Mouse (Mus musculus) heart, adult 10 weeks (tissue): ENCODE data around the gene Clcc1. TPM values are rescaled to one million over a fixed set of nuclear protein-coding genes. Genes with fewer than 3 reads are reported as not detected.

Experiments used
- polyA plus RNA-seq: library from polyadenylated mRNA; stranded (reverse); fragments of 350-450 nt; fragmentation: Illumina TruSeq; extraction: RNeasy Lipid Tissue Mini Kit (QIAGEN cat#74804); gene quantifications from one replicate; pipeline ENCODE4 v1.2.3, GENCODE M21; 2014; ENCODE audit warnings: low read depth, low replicate concordance

Gene Clcc1
- 76.9 TPM for polyA plus RNA-seq

GRCm38 (mm10) chr3:108653710-108654379 is at the start of gene Clcc1:
Gene Clcc1, plus strand, starts transcription at chr3:108653913.

DNA sequence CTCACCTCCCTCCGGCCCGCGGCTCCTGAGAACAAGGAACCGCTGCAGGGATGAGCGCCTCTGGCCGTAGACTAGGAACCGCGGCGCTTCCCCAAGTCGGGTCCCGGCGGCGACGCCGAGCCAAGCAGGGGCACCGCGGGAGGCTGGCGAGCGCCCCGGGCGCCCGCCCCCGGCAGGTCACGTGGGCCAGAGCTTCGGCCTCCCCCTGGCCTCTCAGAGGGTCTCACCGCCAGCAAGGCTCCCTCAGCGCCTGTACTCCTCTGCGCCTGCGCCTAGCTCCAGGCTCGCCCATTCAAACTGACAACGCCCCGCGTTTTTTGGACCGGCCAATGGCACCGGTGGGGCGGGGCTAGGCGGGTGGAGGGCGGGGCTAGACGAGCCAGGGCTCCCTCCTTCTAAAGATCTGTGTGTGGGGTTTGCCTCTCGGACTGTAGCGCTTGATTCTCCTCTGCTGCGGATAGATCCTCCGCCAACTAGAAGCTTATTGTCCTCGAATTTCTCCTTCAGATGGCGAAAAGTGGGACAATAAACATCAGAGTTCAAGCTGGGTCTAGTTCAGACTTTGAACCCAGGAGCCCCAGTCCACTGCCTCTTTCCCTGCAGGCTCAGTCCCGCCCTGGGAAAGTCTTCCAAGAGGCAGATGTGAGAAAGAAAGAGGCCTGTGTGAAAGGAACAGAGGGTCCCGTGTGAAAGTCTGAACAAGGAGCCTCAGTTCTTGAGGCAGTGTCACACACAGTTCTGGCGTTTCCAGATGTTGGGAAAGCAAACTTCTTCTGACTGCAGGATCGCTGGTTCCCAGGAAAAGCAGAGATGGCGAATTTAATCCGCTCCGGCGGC is 68.5 kb downstream of the Clcc1 start, which contains the start of gene Gpsm2:
Gpsm2 (minus strand) TSS at position 274 of the 837 bp plus-strand sequence.

Other genes with a start within 250 kb of the Clcc1 start
- 3.9 TPM for gene Celsr2, start 238.4 kb upstream of the Clcc1 start, polyA plus RNA-seq
- gene Sars, start 208.7 kb upstream of the Clcc1 start, polyA plus RNA-seq: 72.2 TPM
- not detected for gene 1700013F07Rik, start 119.8 kb upstream of the Clcc1 start, polyA plus RNA-seq
- gene 5330417C22Rik, start 117.4 kb upstream of the Clcc1 start, polyA plus RNA-seq: not detected
- 31.6 TPM for gene Tmem167b, start 91.4 kb upstream of the Clcc1 start, polyA plus RNA-seq
- gene Taf13, start 82.2 kb upstream of the Clcc1 start, polyA plus RNA-seq: 18.8 TPM
- gene Wdr47, start 62.6 kb upstream of the Clcc1 start, polyA plus RNA-seq: 7.3 TPM
- 1.2 TPM for gene Gpsm2, start 68.4 kb downstream of the Clcc1 start, polyA plus RNA-seq
- gene Aknad1, start 85.7 kb downstream of the Clcc1 start, polyA plus RNA-seq: not detected
- 25.7 TPM for gene Stxbp3, start 186.6 kb downstream of the Clcc1 start, polyA plus RNA-seq
- gene Fndc7, start 236.1 kb downstream of the Clcc1 start, polyA plus RNA-seq: not detected